Mouse (Mus musculus) liver, embryonic 15.5 days (tissue): ENCODE data around the gene Fam107a. TPM values are rescaled to one million over a fixed set of nuclear protein-coding genes. Genes with fewer than 3 reads are reported as not detected.
"Not testable (repeated sequence)": the region's sequence is repeated elsewhere in the genome, so short reads cannot be mapped to it uniquely, and the experiment has no call there.

ENCODE experiments used
- ATAC-seq: fragments of 200-750 bp; cut with Nextera tagmentation; 2 replicates; pipeline ENCODE4 v1.8.0; 2017; ENCODE audit warnings: moderate number of reproducible peaks, mild to moderate bottlenecking, moderate library complexity; ENCODE audit not compliant: insufficient read depth
- H3K27ac ChIP-seq: fragments of 300-500 bp; sonication (generic); replicated peaks from 2 replicates; pipeline ENCODE4 v1.5.1; 2015; ENCODE audit warnings: mild to moderate bottlenecking, inconsistent platforms
- H3K27me3 ChIP-seq: fragments of 300-500 bp; sonication (generic); 2 replicates; pipeline ENCODE4 v1.6.1; 2015; ENCODE audit warnings: mild to moderate bottlenecking, inconsistent platforms
- H3K36me3 ChIP-seq: fragments of 300-500 bp; sonication (generic); replicated peaks from 2 replicates; pipeline ENCODE4 v1.6.1; 2015; ENCODE audit warnings: moderate library complexity, mild to moderate bottlenecking, inconsistent platforms
- H3K4me1 ChIP-seq: fragments of 300-500 bp; sonication (generic); replicated peaks from 2 replicates; pipeline ENCODE4 v1.6.1; 2015; ENCODE audit warnings: inconsistent platforms
- H3K4me2 ChIP-seq: fragments of 300-500 bp; sonication (generic); 2 replicates; pipeline ENCODE4 v1.6.1; 2015; ENCODE audit warnings: moderate library complexity, mild to moderate bottlenecking, inconsistent platforms
- H3K4me3 ChIP-seq: fragments of 300-500 bp; sonication (generic); replicated peaks from 2 replicates; pipeline ENCODE4 v1.5.1; 2015; ENCODE audit warnings: mild to moderate bottlenecking, inconsistent platforms
- H3K9ac ChIP-seq: fragments of 300-500 bp; sonication (generic); 2 replicates; pipeline ENCODE4 v1.6.1; 2015; ENCODE audit warnings: moderate library complexity, mild to moderate bottlenecking, inconsistent platforms
- H3K9me3 ChIP-seq: fragments of 300-500 bp; sonication (generic); replicated peaks from 2 replicates; pipeline ENCODE4 v1.6.1; 2016; ENCODE audit warnings: inconsistent platforms
- WGBS: fragments of 180-500 bp; shearing (Covaris S2); methylation state at CpG from one replicate; pipeline ENCODE4 v1.1.7; 2015; ENCODE audit warnings: mixed read lengths; ENCODE audit not compliant: insufficient replicate concordance; 5-methylcytosine and 5-hydroxymethylcytosine counted together
- polyA plus RNA-seq: library from polyadenylated mRNA; unstranded; fragments of >200 nt; fragmentation: Nextera tagmentation; extraction: Ambion mirVana; gene quantifications from 2 replicates; pipeline ENCODE4 v1.2.1, GENCODE M21; 2015

The Fam107a gene
- polyA plus RNA-seq, 1 experiment from 2014 or later: 0.07 TPM

DNA sequence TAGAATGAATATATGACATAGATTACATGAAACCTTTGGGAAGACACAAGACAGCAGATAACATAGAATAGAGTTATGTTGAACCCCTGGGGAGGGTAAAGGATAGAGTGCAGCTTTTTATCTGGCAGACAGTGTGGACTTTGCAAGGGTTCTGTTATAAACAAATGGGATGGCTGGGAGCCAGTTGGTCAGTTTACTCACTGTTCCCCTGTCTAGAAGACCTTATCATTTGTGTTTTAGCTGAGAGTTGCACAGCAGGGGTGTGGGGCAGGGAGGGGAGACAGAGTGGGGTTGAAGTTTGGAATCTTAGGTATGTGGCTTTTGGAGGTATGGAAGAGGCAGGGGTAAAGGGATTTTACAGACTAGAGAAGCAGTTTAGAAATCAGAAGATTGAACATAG lies 34.0 kb downstream of the Fam107a start:
- no peak overlapping the region for H3K4me2 ChIP-seq
- no peaks in the 10 kb centered on the region for H3K27me3 ChIP-seq
- no peaks in the 10 kb centered on the region for H3K9me3 ChIP-seq
- peak; percentile 83 for ATAC-seq
- H3K9ac ChIP-seq: no peak overlapping the region
- no peak overlapping the region for H3K4me3 ChIP-seq
- H3K27ac ChIP-seq: peak overlapping the region; percentile 62
- H3K36me3 ChIP-seq: no peaks in the 10 kb centered on the region
- no peaks in the 10 kb centered on the region for H3K4me1 ChIP-seq

DNA sequence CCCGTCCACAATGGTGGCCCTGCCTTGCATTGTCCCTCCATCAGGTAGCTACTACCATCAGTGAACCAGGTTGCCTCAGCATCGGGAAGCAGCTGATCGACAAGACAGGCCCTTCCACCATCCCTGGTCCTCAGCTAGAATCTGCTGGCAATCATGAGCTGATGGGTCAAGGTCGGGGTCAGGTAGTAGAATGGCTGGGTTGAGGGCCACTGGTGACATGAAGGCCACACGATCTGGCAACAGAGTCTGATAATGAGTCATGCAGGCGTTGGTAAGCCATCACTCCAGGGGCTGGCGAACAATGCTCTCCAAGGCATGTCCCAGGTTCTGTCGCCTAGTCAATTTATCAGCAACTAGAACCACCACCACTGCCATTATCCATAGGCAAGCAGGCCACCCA lies 46.5 kb downstream of the Fam107a start:
- H3K36me3 ChIP-seq, H3K4me1 ChIP-seq, H3K4me2 ChIP-seq, H3K9ac ChIP-seq, ATAC-seq, H3K27ac ChIP-seq, H3K9me3 ChIP-seq, H3K4me3 ChIP-seq, H3K27me3 ChIP-seq: not testable (repeated sequence)
- 53% methylated on average over 8 of the region's 8 CpGs for WGBS

DNA sequence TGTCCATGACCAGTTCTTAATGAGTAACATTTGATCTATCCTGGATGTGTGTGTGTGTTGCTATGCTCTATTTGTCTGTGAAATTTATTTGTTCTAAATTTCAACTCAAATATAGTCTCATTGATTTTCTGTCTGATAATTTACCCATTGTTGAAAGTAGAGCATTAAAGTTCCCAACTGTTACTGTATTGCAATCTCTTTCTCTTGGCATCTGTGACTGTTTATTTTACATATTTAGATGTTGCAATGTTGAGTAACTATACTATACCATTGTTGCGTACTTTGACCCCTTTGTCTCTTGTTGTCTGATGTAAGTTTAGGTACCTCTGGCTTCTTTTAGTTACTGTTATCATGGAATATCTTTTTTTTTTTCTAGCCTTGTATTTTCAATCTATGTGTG lies 53.4 kb downstream of the Fam107a start:
- no peak for ATAC-seq
- H3K27me3 ChIP-seq: no peaks in the 10 kb centered on the region
- no peaks in the 10 kb centered on the region for H3K9me3 ChIP-seq
- WGBS: 67% methylated on average over 1 of the region's 1 CpGs
- H3K4me1 ChIP-seq: no peaks in the 10 kb centered on the region
- H3K36me3 ChIP-seq: no peaks in the 10 kb centered on the region
- no peak overlapping the region for H3K4me3 ChIP-seq
- H3K27ac ChIP-seq: no peak overlapping the region
- H3K4me2 ChIP-seq: no peak overlapping the region
- H3K9ac ChIP-seq: no peak overlapping the region

DNA sequence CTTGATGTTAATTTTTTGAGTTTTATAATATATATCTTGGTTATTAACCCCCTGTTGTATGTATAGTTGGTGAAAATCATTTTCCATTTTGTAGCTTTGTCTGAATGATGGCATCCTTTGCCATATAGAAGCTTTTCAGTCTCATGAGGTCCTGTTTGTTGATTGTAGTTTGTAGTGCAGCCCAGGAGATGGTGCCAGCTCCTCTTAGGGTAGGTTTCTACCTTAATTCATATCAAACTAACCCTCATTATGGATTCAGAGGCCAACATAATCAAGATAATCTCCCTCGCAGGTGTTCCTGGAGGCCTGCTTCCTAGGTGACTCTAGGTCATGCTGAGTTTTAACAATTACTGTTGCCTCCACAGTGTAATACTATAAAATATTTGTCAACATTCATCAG lies 55.6 kb downstream of the Fam107a start:
- Histone ChIP-seq H3K36me3 (no peaks in the 10 kb centered on the region), H3K4me2 (no peak overlapping the region), H3K4me3 (no peak overlapping the region), H3K27me3 (no peaks in the 10 kb centered on the region), H3K27ac (no peak overlapping the region), H3K9ac (no peak overlapping the region), H3K4me1 (no peaks in the 10 kb centered on the region), H3K9me3 (no peaks in the 10 kb centered on the region)
- 52% methylated on average over 1 of the region's 1 CpGs for WGBS
- no peak for ATAC-seq

DNA sequence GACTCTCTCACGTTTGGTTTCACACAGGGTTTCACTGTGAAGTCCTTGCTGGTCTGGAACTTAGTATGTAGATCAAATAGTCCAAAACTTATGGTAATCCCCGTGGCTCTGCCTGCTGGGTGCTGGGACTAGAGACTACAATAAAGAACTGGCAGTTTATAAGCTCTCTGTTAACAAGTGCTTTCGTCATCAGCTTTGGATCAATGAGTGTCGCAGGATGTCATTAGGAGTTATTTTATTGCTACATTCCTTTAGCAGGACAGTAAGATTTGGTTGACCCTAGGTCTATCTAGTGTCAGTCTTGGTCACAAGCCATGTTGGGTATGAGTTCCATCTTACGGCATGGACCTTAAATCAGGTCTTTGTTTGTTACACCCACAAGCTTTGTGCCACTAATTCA lies 57.6 kb downstream of the Fam107a start:
- no peak for ATAC-seq
- H3K4me2 ChIP-seq: no peak overlapping the region
- no peaks in the 10 kb centered on the region for H3K27me3 ChIP-seq
- no peaks in the 10 kb centered on the region for H3K36me3 ChIP-seq
- no peak overlapping the region for H3K9ac ChIP-seq
- 51% methylated on average over 5 of the region's 5 CpGs for WGBS
- no peak overlapping the region for H3K4me3 ChIP-seq
- H3K9me3 ChIP-seq: no peaks in the 10 kb centered on the region
- no peaks in the 10 kb centered on the region; the same call in 1 of the 2 replicates for H3K4me1 ChIP-seq
- 0 out of 2 replicates have a peak overlapping the region, but pooled peaks have one; percentile 45 for H3K27ac ChIP-seq

DNA sequence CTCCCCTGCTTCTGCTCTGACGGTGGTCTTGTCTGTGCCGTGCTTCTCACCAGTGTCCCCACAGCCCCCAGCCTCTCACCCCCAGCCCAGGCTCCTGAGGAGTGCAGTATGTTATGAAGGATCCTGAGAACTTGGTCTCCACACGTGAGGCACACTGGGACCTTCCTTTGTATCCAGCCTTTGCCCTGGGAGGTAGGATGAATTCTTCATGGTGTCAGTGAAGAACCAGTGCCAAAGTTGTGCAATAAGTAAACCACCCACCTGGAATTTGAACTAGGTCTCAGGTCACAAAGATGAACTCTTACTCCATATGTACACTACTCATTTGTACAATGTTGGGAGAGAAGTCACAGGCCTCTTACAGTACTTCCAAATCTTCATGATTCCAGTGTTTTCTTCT lies 58.7 kb downstream of the Fam107a start, which contains the start of gene Acox2:
Acox2 (minus strand) TSS at position 188 of the 400 bp plus-strand sequence.
- Histone ChIP-seq H3K4me2 (peak within 1 kb of the TSS; percentile 50), H3K27me3 (no peaks in the 10 kb centered on the region), H3K36me3 (0 out of 2 replicates have a peak, but pooled peaks cover 2% of the 10 kb centered on the region), H3K4me3 (peak within 1 kb of the TSS; percentile 36), H3K27ac (peak within 1 kb of the TSS; percentile 78), H3K9ac (no peak within 1 kb of the TSS), H3K9me3 (no peaks in the 10 kb centered on the region), H3K4me1 (no peaks in the 10 kb centered on the region; the same call in 1 of the 2 replicates)
- ATAC-seq: peak; percentile 58
- 50% methylated on average over 3 of the region's 3 CpGs for WGBS

DNA sequence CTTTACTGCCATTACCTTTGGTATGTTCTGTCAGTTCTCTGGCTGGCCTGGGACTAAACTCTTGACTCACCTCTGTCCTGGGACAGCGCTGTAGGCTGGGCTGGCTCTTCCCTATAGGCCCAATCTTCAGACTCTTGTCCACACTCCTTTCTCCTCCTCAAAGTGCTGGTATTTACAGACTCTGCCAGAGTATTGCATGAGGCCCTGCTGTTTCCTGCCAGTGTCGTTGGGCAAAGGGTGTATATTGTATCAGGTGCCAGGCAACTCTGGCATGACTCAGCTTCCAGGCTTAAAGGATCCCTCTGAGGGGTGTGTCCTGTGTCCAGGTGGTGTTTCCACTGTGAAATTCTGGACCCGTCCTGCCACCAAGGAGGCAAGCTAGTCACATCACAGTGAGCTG lies 59.1 kb downstream of the Fam107a start:
- Histone ChIP-seq H3K27me3 (no peaks in the 10 kb centered on the region), H3K4me2 (peak overlapping the region; percentile 50), H3K27ac (peak overlapping the region; percentile 78), H3K4me1 (no peaks in the 10 kb centered on the region; the same call in 1 of the 2 replicates), H3K4me3 (peak overlapping the region; percentile 36), H3K36me3 (0 out of 2 replicates have a peak, but pooled peaks cover 3% of the 10 kb centered on the region), H3K9me3 (no peaks in the 10 kb centered on the region), H3K9ac (no peak overlapping the region)
- 42% methylated on average over 3 of the region's 3 CpGs for WGBS
- peak; percentile 4; the same call in 1 of the 2 replicates for ATAC-seq

DNA sequence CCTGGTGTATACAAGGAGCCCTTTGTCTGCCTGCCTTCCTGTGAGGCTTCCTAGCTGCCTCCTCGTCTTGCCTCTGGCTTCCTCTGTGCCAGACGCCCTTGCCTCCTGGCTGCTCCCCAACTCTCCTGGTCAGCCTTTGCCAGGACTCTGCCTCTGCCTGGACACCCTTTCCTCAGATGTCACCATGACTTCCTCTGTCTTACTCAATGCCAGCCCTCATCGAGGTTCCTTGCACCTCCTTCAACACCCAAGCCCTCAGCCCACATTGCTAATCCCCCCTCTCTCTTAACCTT lies 59.5 kb downstream of the Fam107a start:
- 23% methylated on average over 3 of the region's 3 CpGs for WGBS

DNA sequence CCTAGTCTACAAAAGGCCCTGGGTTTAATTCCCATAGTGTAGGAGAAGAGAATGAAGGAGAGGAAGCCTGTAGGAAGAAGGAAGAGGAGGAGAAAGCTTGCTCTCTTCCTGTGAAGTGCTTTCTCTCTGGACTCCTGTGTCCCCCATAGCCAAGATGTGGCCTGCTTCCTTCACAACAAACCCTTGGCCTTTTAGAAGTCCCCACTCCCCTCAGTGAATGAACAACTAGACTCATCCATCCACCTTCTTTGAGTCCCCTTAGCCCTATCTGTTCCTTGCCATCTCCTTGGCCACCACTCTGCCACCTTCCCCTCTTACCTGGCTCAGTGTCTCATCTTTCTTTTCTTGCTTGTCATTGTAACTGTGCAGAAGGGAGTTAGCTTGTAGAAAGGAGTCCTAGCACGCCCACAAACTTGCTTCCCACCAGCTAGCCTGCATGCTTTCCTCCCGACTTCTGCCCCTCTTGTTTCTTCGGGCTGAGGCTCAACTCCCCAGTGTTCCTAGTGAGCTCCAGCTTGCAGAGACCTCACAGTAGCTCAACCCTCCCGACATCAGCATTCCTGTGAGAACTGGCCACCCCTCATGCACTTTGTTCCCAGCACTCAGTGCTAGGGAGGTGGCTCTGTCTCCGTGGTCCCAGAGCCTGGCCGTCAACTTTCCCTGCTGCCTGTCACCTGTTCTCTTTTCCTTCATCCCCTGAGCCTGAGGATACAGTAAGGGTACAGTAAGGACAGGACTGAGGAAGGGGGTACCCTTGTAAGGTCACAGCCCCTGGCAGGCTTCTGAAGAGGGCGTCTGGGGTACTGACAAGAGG lies 60.1 kb downstream of the Fam107a start:
- peak overlapping the region; percentile 78 for H3K27ac ChIP-seq
- H3K36me3 ChIP-seq: 0 out of 2 replicates have a peak, but pooled peaks cover 3% of the 10 kb centered on the region
- no peaks in the 10 kb centered on the region for H3K9me3 ChIP-seq
- H3K4me1 ChIP-seq: no peaks in the 10 kb centered on the region; the same call in 1 of the 2 replicates
- peak overlapping the region; percentile 5; the same call in 1 of the 2 replicates for H3K9ac ChIP-seq
- peak overlapping the region; percentile 36 for H3K4me3 ChIP-seq
- H3K4me2 ChIP-seq: peak overlapping the region; percentile 50
- no peaks in the 10 kb centered on the region for H3K27me3 ChIP-seq
- ATAC-seq: 0 out of 2 replicates have a peak, but pooled peaks have one; percentile 13
- WGBS: 34% methylated on average over 7 of the region's 7 CpGs

More for the DNA sequence above, 59.5 kb downstream of the Fam107a start:
- Histone ChIP-seq H3K4me2 (peak overlapping the region; percentile 50), H3K9ac (no peak overlapping the region), H3K27me3 (no peaks in the 10 kb centered on the region), H3K27ac (peak overlapping the region; percentile 78), H3K4me3 (peak overlapping the region; percentile 36), H3K36me3 (0 out of 2 replicates have a peak, but pooled peaks cover 3% of the 10 kb centered on the region), H3K4me1 (no peaks in the 10 kb centered on the region; the same call in 1 of the 2 replicates), H3K9me3 (no peaks in the 10 kb centered on the region)
- no peak for ATAC-seq

DNA sequence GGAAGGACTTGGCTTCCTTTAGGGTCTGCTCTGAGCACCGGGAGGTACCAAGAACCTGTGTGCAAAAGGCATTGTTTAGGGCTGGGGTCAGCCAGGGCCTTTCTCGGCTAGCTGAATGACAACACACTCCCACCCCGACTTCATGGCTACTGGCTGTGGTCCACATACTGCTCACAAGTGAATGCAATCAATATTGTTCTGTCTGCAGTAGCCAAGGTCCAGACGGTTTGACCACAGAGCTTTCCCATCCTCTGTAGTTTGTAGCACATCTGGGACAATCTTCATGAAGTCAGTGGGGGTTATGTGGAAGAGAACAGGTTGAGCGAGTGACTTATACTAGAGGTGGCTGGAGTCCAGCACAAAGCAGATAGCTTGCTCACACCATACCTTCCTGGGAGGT lies 60.9 kb downstream of the Fam107a start:
- 40% methylated on average over 5 of the region's 5 CpGs for WGBS
- Histone ChIP-seq H3K4me3 (peak overlapping the region; percentile 36), H3K4me1 (no peaks in the 10 kb centered on the region; the same call in 1 of the 2 replicates), H3K27ac (peak overlapping the region; percentile 78), H3K36me3 (0 out of 2 replicates have a peak, but pooled peaks cover 3% of the 10 kb centered on the region), H3K9ac (no peak overlapping the region), H3K4me2 (peak overlapping the region; percentile 50), H3K9me3 (no peaks in the 10 kb centered on the region), H3K27me3 (no peaks in the 10 kb centered on the region)
- ATAC-seq: 0 out of 2 replicates have a peak, but pooled peaks have one; percentile 16

DNA sequence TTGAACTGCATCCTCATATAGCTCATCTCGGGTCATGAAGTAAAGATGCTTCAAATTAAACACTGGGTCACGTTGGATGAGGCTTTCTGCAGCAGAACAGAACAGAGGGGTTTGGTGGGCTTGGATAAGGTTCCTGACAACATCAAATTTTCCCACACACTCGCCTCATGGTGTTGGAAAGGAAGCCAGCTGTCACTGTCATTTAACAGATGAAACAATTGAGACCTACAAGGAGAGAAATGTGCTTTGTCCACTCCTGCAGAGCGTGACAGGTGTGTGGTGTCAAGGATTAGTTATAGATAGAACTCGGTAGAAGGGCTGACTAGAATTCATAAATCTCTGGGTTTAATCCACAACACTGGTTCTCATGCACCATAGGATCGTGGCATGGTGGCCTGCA lies 61.8 kb downstream of the Fam107a start:
- H3K4me1 ChIP-seq: no peaks in the 10 kb centered on the region; the same call in 1 of the 2 replicates
- no peak overlapping the region for H3K27ac ChIP-seq
- ATAC-seq: no peak
- H3K4me2 ChIP-seq: peak overlapping the region; percentile 50; the same call in 1 of the 2 replicates
- WGBS: 55% methylated on average over 6 of the region's 6 CpGs
- no peaks in the 10 kb centered on the region for H3K9me3 ChIP-seq
- 0 out of 2 replicates have a peak, but pooled peaks cover 3% of the 10 kb centered on the region for H3K36me3 ChIP-seq
- H3K4me3 ChIP-seq: no peak overlapping the region
- H3K27me3 ChIP-seq: no peaks in the 10 kb centered on the region
- H3K9ac ChIP-seq: no peak overlapping the region
